Mouse (Mus musculus): ENCODE results near the gene Hectd1. TPM values are rescaled to one million over a fixed set of nuclear protein-coding genes. Genes with fewer than 3 reads are reported as not detected.

Hectd1 gene
- polyA plus RNA-seq, 1 experiment from 2014 or later = 44.9 TPM

Other genes starting within 250 kb of the Hectd1 start
- gene Coch, start 236.2 kb downstream of the Hectd1 start, polyA plus RNA-seq (2016; fragmentation: Nextera tagmentation; extraction: Ambion mirVana) = 5.3 and 6.6 TPM in 2 replicates
- gene Ap4s1, start 138.5 kb downstream of the Hectd1 start, polyA plus RNA-seq (2016; fragmentation: Nextera tagmentation; extraction: Ambion mirVana) = 50.8 and 52.6 TPM in 2 replicates
- gene Strn3, start 137.6 kb downstream of the Hectd1 start, polyA plus RNA-seq (2016; fragmentation: Nextera tagmentation; extraction: Ambion mirVana) = 57.3 and 63.5 TPM in 2 replicates
- gene Heatr5a, start 141.8 kb upstream of the Hectd1 start, polyA plus RNA-seq (2016; fragmentation: Nextera tagmentation; extraction: Ambion mirVana) = 12.6 and 13.6 TPM in 2 replicates
- 20.8 and 23.1 TPM in 2 replicates for gene Dtd2, start 177.0 kb upstream of the Hectd1 start, polyA plus RNA-seq (2016; fragmentation: Nextera tagmentation; extraction: Ambion mirVana)
- not detected in 2 replicates for gene Gpr33, start 198.5 kb upstream of the Hectd1 start, polyA plus RNA-seq (2016; fragmentation: Nextera tagmentation; extraction: Ambion mirVana)